Mouse (Mus musculus) lung, embryonic 15.5 days (tissue): Measurements from ENCODE around the gene Arid3a. TPM values are rescaled to one million over a fixed set of nuclear protein-coding genes. Genes with fewer than 3 reads are reported as not detected.

ENCODE experiments used
- ATAC-seq: fragments of 200-750 bp; cut with Nextera tagmentation; 2 replicates; pipeline ENCODE4 v1.8.0; 2017; ENCODE audit warnings: moderate number of reproducible peaks, borderline replicate concordance; ENCODE audit not compliant: low FRiP score, low TSS enrichment; ENCODE audit errors: extremely low read depth
- H3K27ac ChIP-seq: fragments of 300-500 bp; sonication (generic); 2 replicates; pipeline ENCODE4 v1.5.1; 2015; ENCODE audit warnings: moderate library complexity, mild to moderate bottlenecking, inconsistent platforms
- H3K27me3 ChIP-seq: fragments of 300-500 bp; sonication (generic); 2 replicates; pipeline ENCODE4 v1.6.1; 2015; ENCODE audit warnings: inconsistent platforms
- H3K36me3 ChIP-seq: fragments of 300-500 bp; sonication (generic); 2 replicates; pipeline ENCODE4 v1.6.1; 2015; ENCODE audit warnings: inconsistent platforms
- H3K4me1 ChIP-seq: fragments of 300-500 bp; sonication (generic); 2 replicates; pipeline ENCODE4 v1.6.1; 2015; ENCODE audit warnings: inconsistent platforms
- H3K4me2 ChIP-seq: fragments of 300-500 bp; sonication (generic); 2 replicates; pipeline ENCODE4 v1.6.1; 2015; ENCODE audit warnings: inconsistent platforms, mild to moderate bottlenecking, moderate library complexity
- H3K4me3 ChIP-seq: fragments of 300-500 bp; sonication (generic); 2 replicates; pipeline ENCODE4 v1.5.1; 2015; ENCODE audit warnings: mild to moderate bottlenecking, inconsistent platforms
- H3K9ac ChIP-seq: fragments of 300-500 bp; sonication (generic); 2 replicates; pipeline ENCODE4 v1.6.1; 2015; ENCODE audit warnings: inconsistent platforms
- H3K9me3 ChIP-seq: fragments of 300-500 bp; sonication (generic); 2 replicates; pipeline ENCODE4 v1.6.1; 2016; ENCODE audit warnings: inconsistent platforms
- WGBS: fragments of 180-500 bp; shearing (Covaris S2); methylation state at CpG from one replicate; pipeline ENCODE4 v1.1.7; 2015; 5-methylcytosine and 5-hydroxymethylcytosine counted together
- polyA plus RNA-seq: library from polyadenylated mRNA; unstranded; fragments of >200 nt; fragmentation: Nextera tagmentation; extraction: Ambion mirVana; gene quantifications from 2 replicates; pipeline ENCODE4 v1.2.1, GENCODE M21; 2015

The Arid3a gene
- polyA plus RNA-seq, 1 experiment from 2014 or later, result 6.0 TPM

- H3K4me1 ChIP-seq, result peaks cover 55% of the 10 kb centered on the region
These were observed 58.0 kb downstream of the Arid3a start for GRCm38 (mm10) chr10:79984871-79985270.

GRCm38 (mm10) chr10:79985334-79986231 lies 58.7 kb downstream of the Arid3a start:
- H3K4me3 ChIP-seq, result peak overlapping the region; percentile 86
- H3K27ac ChIP-seq, result peak overlapping the region; percentile 99
- no peaks in the 10 kb centered on the region for H3K36me3 ChIP-seq
- H3K27me3 ChIP-seq, result no peaks in the 10 kb centered on the region
- H3K9me3 ChIP-seq, result no peaks in the 10 kb centered on the region
- peaks cover 58% of the 10 kb centered on the region for H3K4me1 ChIP-seq
- 2% methylated on average over 35 of the region's 35 CpGs for WGBS
- H3K4me2 ChIP-seq, result peak overlapping the region; percentile 91
- ATAC-seq, result no peak
- peak overlapping the region; percentile 41 for H3K9ac ChIP-seq

More at GRCm38 (mm10) chr10:79984871-79985270, 58.0 kb downstream of the Arid3a start:
- Histone ChIP-seq H3K36me3 (no peaks in the 10 kb centered on the region), H3K27me3 (no peaks in the 10 kb centered on the region), H3K4me2 (peak overlapping the region; percentile 91), H3K27ac (peak overlapping the region; percentile 99), H3K9me3 (no peaks in the 10 kb centered on the region), H3K9ac (peak overlapping the region; percentile 95), H3K4me3 (peak overlapping the region; percentile 86)
- WGBS, result 0% methylated on average over 22 of the region's 22 CpGs
- peak; percentile 91 for ATAC-seq

- no peak for ATAC-seq
- Histone ChIP-seq H3K4me1 (peaks cover 66% of the 10 kb centered on the region), H3K36me3 (peaks cover 7% of the 10 kb centered on the region), H3K27me3 (no peaks in the 10 kb centered on the region), H3K27ac (peak overlapping the region; percentile 99), H3K4me3 (peak overlapping the region; percentile 86), H3K9ac (peak overlapping the region; percentile 41), H3K4me2 (peak overlapping the region; percentile 91), H3K9me3 (no peaks in the 10 kb centered on the region)
- WGBS, result 17% methylated on average over 6 of the region's 6 CpGs
These were observed 59.5 kb downstream of the Arid3a start for GRCm38 (mm10) chr10:79986232-79986878.

GRCm38 (mm10) chr10:79986963-79987362 lies 60.1 kb downstream of the Arid3a start:
- no peak for ATAC-seq
- Histone ChIP-seq H3K27me3 (no peaks in the 10 kb centered on the region), H3K36me3 (peaks cover 13% of the 10 kb centered on the region), H3K9ac (no peak overlapping the region), H3K4me1 (peaks cover 66% of the 10 kb centered on the region), H3K27ac (peak overlapping the region; percentile 99), H3K4me2 (peak overlapping the region; percentile 91), H3K4me3 (peak overlapping the region; percentile 86), H3K9me3 (no peaks in the 10 kb centered on the region)
- 2% methylated on average over 11 of the region's 11 CpGs for WGBS

- Histone ChIP-seq H3K36me3 (peaks cover 23% of the 10 kb centered on the region), H3K9ac (peak overlapping the region; percentile 93), H3K27ac (peak overlapping the region; percentile 99), H3K4me3 (peak overlapping the region; percentile 86), H3K4me2 (peak overlapping the region; percentile 91), H3K9me3 (no peaks in the 10 kb centered on the region), H3K27me3 (no peaks in the 10 kb centered on the region), H3K4me1 (peaks cover 58% of the 10 kb centered on the region)
- 7% methylated on average over 27 of the region's 27 CpGs for WGBS
- no peak for ATAC-seq
These were observed 61.1 kb downstream of the Arid3a start for GRCm38 (mm10) chr10:79987771-79988505.

- peaks cover 52% of the 10 kb centered on the region for H3K4me1 ChIP-seq
- peak within 1 kb of the TSS; percentile 99 for H3K27ac ChIP-seq
- H3K4me2 ChIP-seq, result peak within 1 kb of the TSS; percentile 91
- peak within 1 kb of the TSS; percentile 86 for H3K4me3 ChIP-seq
- H3K27me3 ChIP-seq, result no peaks in the 10 kb centered on the region
- peaks cover 30% of the 10 kb centered on the region for H3K36me3 ChIP-seq
- under 1% methylated on average over 59 of the region's 59 CpGs for WGBS
- ATAC-seq, result peak; percentile 33; the same call in 1 of the 2 replicates
- H3K9me3 ChIP-seq, result no peaks in the 10 kb centered on the region
- peak within 1 kb of the TSS; percentile 93 for H3K9ac ChIP-seq
These were observed 61.8 kb downstream of the Arid3a start, which contains the start of gene Cnn2 for GRCm38 (mm10) chr10:79988506-79989271. TSS of gene Cnn2 (plus strand) at chr10:79988584.

- peaks cover 36% of the 10 kb centered on the region for H3K36me3 ChIP-seq
- no peak for ATAC-seq
- H3K27me3 ChIP-seq, result no peaks in the 10 kb centered on the region
- H3K4me1 ChIP-seq, result peaks cover 52% of the 10 kb centered on the region
- H3K4me3 ChIP-seq, result peak overlapping the region; percentile 86
- H3K4me2 ChIP-seq, result peak overlapping the region; percentile 91
- 21% methylated on average over 8 of the region's 8 CpGs for WGBS
- peak overlapping the region; percentile 93 for H3K9ac ChIP-seq
- H3K27ac ChIP-seq, result peak overlapping the region; percentile 99
- H3K9me3 ChIP-seq, result no peaks in the 10 kb centered on the region
These were observed 62.5 kb downstream of the Arid3a start for GRCm38 (mm10) chr10:79989272-79989786.

GRCm38 (mm10) chr10:79989870-79990269 lies 63.0 kb downstream of the Arid3a start:
- Histone ChIP-seq H3K27me3 (no peaks in the 10 kb centered on the region), H3K27ac (peak overlapping the region; percentile 99), H3K4me1 (peaks cover 52% of the 10 kb centered on the region), H3K4me3 (peak overlapping the region; percentile 86), H3K36me3 (peaks cover 42% of the 10 kb centered on the region), H3K4me2 (peak overlapping the region; percentile 91), H3K9ac (peak overlapping the region; percentile 93), H3K9me3 (no peaks in the 10 kb centered on the region)
- peak; percentile 20 for ATAC-seq
- 7% methylated on average over 15 of the region's 15 CpGs for WGBS

- 0 out of 2 replicates have a peak overlapping the region, but pooled peaks have one; percentile 86 for H3K4me3 ChIP-seq
- H3K9ac ChIP-seq, result no peak overlapping the region
- peaks cover 49% of the 10 kb centered on the region for H3K36me3 ChIP-seq
- peak overlapping the region; percentile 91 for H3K4me2 ChIP-seq
- peaks cover 48% of the 10 kb centered on the region for H3K4me1 ChIP-seq
- H3K9me3 ChIP-seq, result no peaks in the 10 kb centered on the region
- ATAC-seq, result no peak
- H3K27me3 ChIP-seq, result no peaks in the 10 kb centered on the region
- 0 out of 2 replicates have a peak overlapping the region, but pooled peaks have one; percentile 13 for H3K27ac ChIP-seq
- WGBS, result 73% methylated on average over 12 of the region's 12 CpGs
These were observed 64.3 kb downstream of the Arid3a start for GRCm38 (mm10) chr10:79991099-79991498.

GRCm38 (mm10) chr10:79991548-79991947 lies 64.7 kb downstream of the Arid3a start:
- peaks cover 49% of the 10 kb centered on the region for H3K36me3 ChIP-seq
- H3K27me3 ChIP-seq, result no peaks in the 10 kb centered on the region
- H3K27ac ChIP-seq, result no peak overlapping the region
- 86% methylated on average over 6 of the region's 6 CpGs for WGBS
- no peak overlapping the region for H3K4me2 ChIP-seq
- no peak for ATAC-seq
- peaks cover 45% of the 10 kb centered on the region for H3K4me1 ChIP-seq
- no peak overlapping the region for H3K4me3 ChIP-seq
- H3K9me3 ChIP-seq, result no peaks in the 10 kb centered on the region
- H3K9ac ChIP-seq, result no peak overlapping the region
